Mouse (Mus musculus): ENCODE results near the gene Pex10. TPM values are rescaled to one million over a fixed set of nuclear protein-coding genes. Genes with fewer than 3 reads are reported as not detected.

Gene Pex10
- total and polyA plus RNA-seq, 2 experiments from 2014 or later, result 16.6 to 17.3 TPM

DNA sequence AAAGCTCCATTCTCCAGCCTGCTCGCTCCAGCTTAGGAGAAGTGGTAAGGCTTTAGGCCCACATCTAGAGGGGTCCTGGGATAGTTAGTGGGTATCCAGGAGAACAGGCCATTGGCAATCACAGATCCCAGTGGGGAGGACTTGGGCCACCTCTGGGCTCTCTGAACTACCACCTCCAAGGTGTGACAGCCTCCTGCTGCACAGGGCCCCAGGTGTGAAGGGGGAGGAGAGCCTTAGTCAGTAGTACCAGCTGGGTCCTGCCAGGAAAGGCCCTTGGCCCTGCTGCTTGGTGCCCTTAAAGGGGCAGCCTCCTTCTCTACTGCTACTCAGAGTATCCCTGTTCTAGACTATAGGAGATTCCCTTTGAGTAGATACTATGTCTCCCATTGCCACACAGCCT is 46.7 kb upstream of the Pex10 start:
- H3K36me3 ChIP-seq (replicated peaks; ENCODE audit: control insufficient read depth, insufficient read depth, low read length), result no peaks in the 10 kb centered on the region
- H3K4me1 ChIP-seq (ENCODE audit: control insufficient read depth, insufficient read depth), result no peaks in the 10 kb centered on the region
- WGBS, result 36% methylated on average over 1 of the region's 1 CpGs
- H3K9ac ChIP-seq (replicated peaks; ENCODE audit: low read depth, low read length), result no peak overlapping the region
- ATAC-seq (ENCODE audit: insufficient read depth, low read depth) (no peak), DNase-seq (ENCODE audit: low spot score) (no peak)
- no peak for TF ChIP-seq EP300 (IDR thresholded peaks at IDR 0.05; ENCODE audit: low read depth)
- no peak for TF ChIP-seq CTCF (IDR thresholded peaks at IDR 0.05; ENCODE audit: low read depth)
- H3K27ac ChIP-seq (ENCODE audit: low read depth), result no peak overlapping the region
- no peaks in the 10 kb centered on the region for H3K9me3 ChIP-seq (replicated peaks; ENCODE audit: control insufficient read depth, low read length)
- peaks cover 19% of the 10 kb centered on the region for H3K27me3 ChIP-seq (ENCODE audit: control insufficient read depth, insufficient read depth, low read length)
- H3K4me2 ChIP-seq (ENCODE audit: low read depth, low read length), result no peak overlapping the region
- no peak overlapping the region for H3K4me3 ChIP-seq (ENCODE audit: low read depth, low read length)

DNA sequence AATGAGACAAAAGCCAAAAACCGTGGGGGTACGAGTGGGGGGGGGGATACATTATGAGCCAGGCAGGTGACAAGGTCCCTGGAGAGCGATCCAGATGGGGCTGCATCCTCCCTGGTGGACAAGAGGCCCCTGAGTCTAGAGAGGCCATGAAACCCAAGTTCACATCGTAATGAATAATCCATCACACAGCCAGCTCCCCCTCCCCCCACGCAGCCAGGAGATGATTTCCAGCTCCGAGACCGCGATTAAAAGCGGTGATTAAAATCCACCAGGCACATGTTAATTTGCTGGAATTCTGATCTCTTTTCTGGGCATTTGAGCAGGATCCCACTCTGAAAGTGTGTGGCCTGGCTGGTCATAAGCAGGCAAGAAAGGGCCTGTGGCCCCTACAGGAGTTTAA is 46.0 kb upstream of the Pex10 start:
- no peaks in the 10 kb centered on the region for H3K9me3 ChIP-seq (replicated peaks; ENCODE audit: control insufficient read depth, low read length)
- H3K4me3 ChIP-seq (ENCODE audit: low read depth, low read length), result no peak overlapping the region
- H3K4me2 ChIP-seq (ENCODE audit: low read depth, low read length), result no peak overlapping the region
- H3K36me3 ChIP-seq (replicated peaks; ENCODE audit: control insufficient read depth, insufficient read depth, low read length), result no peaks in the 10 kb centered on the region
- TF ChIP-seq CTCF (IDR thresholded peaks at IDR 0.05; ENCODE audit: low read depth), result no peak
- no peak for TF ChIP-seq EP300 (IDR thresholded peaks at IDR 0.05; ENCODE audit: low read depth)
- no peak for ATAC-seq (ENCODE audit: insufficient read depth, low read depth)
- WGBS, result 76% methylated on average over 9 of the region's 9 CpGs
- no peaks in the 10 kb centered on the region for H3K4me1 ChIP-seq (ENCODE audit: control insufficient read depth, insufficient read depth)
- DNase-seq (ENCODE audit: low spot score), result no peak
- H3K27me3 ChIP-seq (ENCODE audit: control insufficient read depth, insufficient read depth, low read length), result peaks cover 19% of the 10 kb centered on the region
- no peak overlapping the region for H3K9ac ChIP-seq (replicated peaks; ENCODE audit: low read depth, low read length)
- H3K27ac ChIP-seq (ENCODE audit: low read depth), result no peak overlapping the region

DNA sequence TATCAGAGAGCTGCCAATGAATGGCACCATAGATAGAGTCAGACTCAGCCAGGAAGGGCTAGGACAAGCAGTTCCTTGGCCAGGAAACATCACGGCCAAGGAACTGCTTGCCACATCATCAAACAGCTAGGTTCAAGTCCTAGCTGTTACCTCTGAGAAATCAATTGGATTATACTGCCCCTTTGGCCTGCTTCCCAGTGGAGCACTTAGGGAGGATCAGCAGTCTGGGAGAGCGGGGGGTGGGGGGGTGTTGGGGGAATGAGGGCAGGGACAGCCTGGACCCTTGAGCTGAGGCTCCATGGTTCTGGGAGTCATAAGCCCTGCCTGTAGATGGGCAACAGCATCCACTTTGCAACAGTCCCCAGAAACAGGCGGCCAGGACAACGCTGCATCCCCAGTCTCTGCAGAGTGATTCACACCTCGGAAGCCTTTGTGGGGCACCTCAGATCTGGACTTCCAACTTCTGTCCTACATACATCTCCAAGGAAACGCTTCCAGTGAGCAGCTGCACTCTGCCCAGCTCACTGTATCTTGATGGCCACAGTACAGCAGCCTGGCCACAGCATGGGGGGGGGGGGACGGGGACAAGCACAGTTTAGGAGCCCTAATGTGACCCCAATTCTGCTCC is 44.5 kb upstream of the Pex10 start:
- H3K9ac ChIP-seq (replicated peaks; ENCODE audit: low read depth, low read length), result no peak overlapping the region
- 0 out of 2 replicates have a peak, but pooled peaks cover 3% of the 10 kb centered on the region for H3K9me3 ChIP-seq (replicated peaks; ENCODE audit: control insufficient read depth, low read length)
- no peak overlapping the region for H3K4me2 ChIP-seq (ENCODE audit: low read depth, low read length)
- peaks cover 18% of the 10 kb centered on the region for H3K27me3 ChIP-seq (ENCODE audit: control insufficient read depth, insufficient read depth, low read length)
- TF ChIP-seq EP300 (IDR thresholded peaks at IDR 0.05; ENCODE audit: low read depth), result no peak
- TF ChIP-seq CTCF (IDR thresholded peaks at IDR 0.05; ENCODE audit: low read depth), result no peak
- no peaks in the 10 kb centered on the region for H3K36me3 ChIP-seq (replicated peaks; ENCODE audit: control insufficient read depth, insufficient read depth, low read length)
- no peak for DNase-seq (ENCODE audit: low spot score)
- no peaks in the 10 kb centered on the region for H3K4me1 ChIP-seq (ENCODE audit: control insufficient read depth, insufficient read depth)
- WGBS, result 46% methylated on average over 7 of the region's 7 CpGs
- no peak overlapping the region for H3K27ac ChIP-seq (ENCODE audit: low read depth)
- no peak overlapping the region for H3K4me3 ChIP-seq (ENCODE audit: low read depth, low read length)
- no peak for ATAC-seq (ENCODE audit: insufficient read depth, low read depth)

DNA sequence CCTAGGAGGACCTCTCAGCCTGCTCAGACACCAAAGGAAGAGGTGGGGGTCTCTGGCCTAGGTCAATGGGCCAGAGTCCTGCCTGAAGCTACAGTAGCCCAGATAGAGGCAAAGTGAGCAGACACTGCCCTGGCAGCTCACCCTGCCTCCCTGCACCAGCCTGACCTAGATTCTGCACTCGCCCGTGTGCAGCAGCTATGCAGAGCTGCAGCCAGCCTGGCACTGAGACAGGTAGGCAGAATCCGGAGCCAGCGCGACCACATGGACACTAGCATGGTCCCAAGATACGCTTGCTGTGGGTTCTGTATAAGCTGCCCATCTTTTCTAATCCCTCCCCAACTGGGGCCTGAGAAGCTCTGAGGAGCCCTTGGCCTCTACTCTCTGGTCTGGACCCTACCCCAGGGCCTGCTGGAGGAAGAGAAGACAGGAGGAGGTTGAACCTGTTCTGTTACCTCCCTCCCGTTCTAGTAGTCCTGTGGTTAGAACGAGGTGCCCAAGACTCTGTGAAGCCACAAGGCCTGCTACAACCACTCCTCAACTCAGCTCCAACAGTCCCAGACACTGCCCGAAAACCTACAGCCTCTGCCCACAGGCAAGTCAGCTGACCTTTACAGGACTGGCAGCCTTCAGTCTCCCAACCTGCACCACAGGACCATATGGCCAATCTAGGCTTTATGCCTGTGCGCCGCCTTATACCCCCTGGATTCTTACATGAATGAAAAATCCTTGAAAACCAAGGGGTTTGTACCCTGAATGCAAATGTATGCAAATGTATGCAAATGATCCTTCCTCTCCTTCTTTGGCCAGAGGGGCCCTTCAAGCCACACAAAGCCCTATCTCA is 42.4 kb upstream of the Pex10 start:
- H3K9me3 ChIP-seq (replicated peaks; ENCODE audit: control insufficient read depth, low read length), result 0 out of 2 replicates have a peak, but pooled peaks cover 3% of the 10 kb centered on the region
- peaks cover 4% of the 10 kb centered on the region; the same call in 1 of the 2 replicates for H3K27me3 ChIP-seq (ENCODE audit: control insufficient read depth, insufficient read depth, low read length)
- no peaks in the 10 kb centered on the region for H3K4me1 ChIP-seq (ENCODE audit: control insufficient read depth, insufficient read depth)
- H3K9ac ChIP-seq (replicated peaks; ENCODE audit: low read depth, low read length), result no peak overlapping the region
- ATAC-seq (ENCODE audit: insufficient read depth, low read depth) (no peak), DNase-seq (ENCODE audit: low spot score) (no peak)
- no peak overlapping the region for H3K27ac ChIP-seq (ENCODE audit: low read depth)
- H3K4me2 ChIP-seq (ENCODE audit: low read depth, low read length), result no peak overlapping the region
- WGBS, result 79% methylated on average over 11 of the region's 11 CpGs
- TF ChIP-seq EP300 (IDR thresholded peaks at IDR 0.05; ENCODE audit: low read depth) (no peak), CTCF (IDR thresholded peaks at IDR 0.05; ENCODE audit: low read depth) (no peak)
- no peak overlapping the region for H3K4me3 ChIP-seq (ENCODE audit: low read depth, low read length)
- H3K36me3 ChIP-seq (replicated peaks; ENCODE audit: control insufficient read depth, insufficient read depth, low read length), result no peaks in the 10 kb centered on the region

DNA sequence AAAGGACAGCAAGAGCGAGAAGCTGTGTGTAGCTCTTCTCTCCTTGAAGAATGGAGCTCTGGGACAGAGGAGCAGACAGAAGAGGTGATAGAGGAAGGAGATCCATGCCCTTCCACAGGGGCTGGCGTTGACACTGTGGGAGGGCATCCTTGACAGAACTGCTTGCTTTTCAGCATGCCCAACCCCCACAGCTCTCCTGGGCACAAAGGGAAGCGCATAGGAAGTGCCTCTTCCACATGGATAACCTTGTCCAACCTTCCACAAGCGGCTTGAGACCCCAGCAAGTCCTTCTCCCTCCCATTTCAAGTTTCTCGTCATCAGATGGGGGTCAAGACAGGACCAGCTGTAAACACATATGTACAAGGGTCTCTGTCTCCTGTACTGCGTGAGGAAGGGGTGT is 33.7 kb upstream of the Pex10 start:
- H3K9me3 ChIP-seq (replicated peaks; ENCODE audit: control insufficient read depth, low read length), result no peaks in the 10 kb centered on the region
- ATAC-seq (ENCODE audit: insufficient read depth, low read depth) (no peak), DNase-seq (ENCODE audit: low spot score) (no peak)
- WGBS, result 20% methylated on average over 6 of the region's 6 CpGs
- H3K36me3 ChIP-seq (replicated peaks; ENCODE audit: control insufficient read depth, insufficient read depth, low read length), result no peaks in the 10 kb centered on the region
- no peak overlapping the region for H3K4me2 ChIP-seq (ENCODE audit: low read depth, low read length)
- H3K4me1 ChIP-seq (ENCODE audit: control insufficient read depth, insufficient read depth), result no peaks in the 10 kb centered on the region
- H3K27me3 ChIP-seq (ENCODE audit: control insufficient read depth, insufficient read depth, low read length), result peaks cover 30% of the 10 kb centered on the region
- H3K27ac ChIP-seq (ENCODE audit: low read depth), result no peak overlapping the region
- TF ChIP-seq EP300 (IDR thresholded peaks at IDR 0.05; ENCODE audit: low read depth), result no peak
- H3K4me3 ChIP-seq (ENCODE audit: low read depth, low read length), result no peak overlapping the region
- H3K9ac ChIP-seq (replicated peaks; ENCODE audit: low read depth, low read length), result no peak overlapping the region
